Mouse (Mus musculus) adrenal gland, postnatal 36 days (tissue): ENCODE measurements around the gene Hmmr. TPM values are rescaled to one million over a fixed set of nuclear protein-coding genes. Genes with fewer than 3 reads are reported as not detected.
"Not testable (repeated sequence)": the region's sequence is repeated elsewhere in the genome, so short reads cannot be mapped to it uniquely, and the experiment has no call there.

Experiments used
- DNase-seq, 2 experiments: peaks; one replicate each; pipeline ENCODE4 v3.0.0; 2021; ENCODE audit warnings: mixed read lengths in 1 of 2
- long read RNA-seq, 2 experiments: library from polyadenylated mRNA; stranded (forward); transcript quantifications; one replicate each; pipeline ENCODE4 v2.0.0; 2021; ENCODE audit warnings: borderline sequencing depth in 2 of 2
- total RNA-seq, 2 experiments: library from RNA; stranded (reverse); gene quantifications; 2 replicates each; pipeline ENCODE4 v1.2.3; 2021

Gene Hmmr
- 1 to 10 TPM; 2.4 to 2.5 TPM for total RNA-seq
- long read RNA-seq, experiment 1, partial matches to known transcripts: 6 of 8 reads
- long read RNA-seq, experiment 1, other reads (novel, unspliced or antisense): 1 of 8 reads
- long read RNA-seq, experiment 2: 0 reads

- peak; percentile 89 to 90 for DNase-seq
Measured at GRCm38 (mm10) chr11:40733339-40734174, at the start of gene Hmmr, which contains the start of gene Nudcd2. Gene Hmmr, minus strand, starts transcription at chr11:40733422. Gene Nudcd2, plus strand, starts transcription at chr11:40733667.

DNA sequence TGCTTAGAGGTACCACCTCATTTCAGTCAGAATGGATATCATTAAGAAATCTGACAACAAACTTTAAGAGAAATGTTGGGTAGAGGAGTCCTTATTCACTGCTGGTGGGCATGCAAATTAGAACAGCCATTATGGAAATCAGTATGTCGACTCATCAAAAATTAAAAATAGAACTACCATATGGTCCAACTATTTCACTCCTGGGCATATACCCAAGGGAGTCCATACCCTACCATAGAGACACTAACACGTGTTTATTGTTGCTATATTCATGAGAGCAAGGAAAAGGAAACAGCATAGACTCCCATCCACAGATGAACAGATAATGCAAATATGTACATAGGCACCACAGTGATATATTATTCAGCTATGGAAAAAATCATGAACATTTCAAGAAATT, 48.6 kb upstream of the Hmmr start:
- DNase-seq: no peak

DNA sequence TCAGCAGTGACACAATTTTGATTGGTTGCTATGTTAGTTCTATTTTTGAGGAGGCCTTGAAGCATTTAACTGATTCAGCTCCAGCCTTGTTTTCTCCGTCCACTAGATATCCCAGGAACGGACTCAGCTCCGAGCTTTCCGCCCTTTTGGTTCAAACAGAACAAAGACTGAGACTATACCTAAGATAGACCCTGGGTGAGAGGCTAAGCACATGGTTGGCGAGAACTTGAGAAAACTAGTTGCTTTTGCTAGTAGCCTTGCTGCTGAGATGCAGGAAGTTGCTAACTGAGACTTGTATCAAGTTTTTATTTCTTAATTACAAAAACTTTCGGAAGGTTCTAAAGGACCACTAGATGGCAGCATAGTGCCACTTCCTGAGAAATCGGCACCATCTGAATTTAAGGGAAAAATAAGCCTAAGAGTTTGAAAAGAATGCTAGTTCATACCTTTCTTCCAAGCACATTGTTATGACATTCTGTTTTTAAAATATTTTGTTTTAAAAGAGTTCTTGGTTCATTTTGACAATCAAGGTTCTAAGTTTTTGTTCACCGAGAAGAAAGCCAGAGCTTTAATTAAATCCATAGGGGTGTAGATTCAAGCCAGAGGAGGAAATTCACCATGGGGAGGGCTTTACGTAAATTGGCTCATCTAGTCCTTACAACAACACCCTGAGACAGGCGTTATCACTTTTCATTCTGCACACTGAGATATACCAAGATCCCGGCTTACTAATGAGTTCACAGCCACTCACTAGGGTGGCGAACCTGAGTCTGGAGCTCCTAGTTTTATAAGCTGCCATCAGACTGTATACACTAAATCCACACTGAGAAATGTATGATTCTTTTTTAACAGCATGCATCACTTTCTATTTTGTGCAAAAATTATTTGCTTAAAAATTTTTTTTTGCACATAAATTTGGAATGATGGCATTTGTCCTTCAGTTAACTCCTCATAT, 42.4 kb upstream of the Hmmr start:
- DNase-seq: peak in 1 of 2 experiments; percentile 16

GRCm38 (mm10) chr11:40764690-40765089, 31.5 kb upstream of the Hmmr start:
- DNase-seq: no peak

DNA sequence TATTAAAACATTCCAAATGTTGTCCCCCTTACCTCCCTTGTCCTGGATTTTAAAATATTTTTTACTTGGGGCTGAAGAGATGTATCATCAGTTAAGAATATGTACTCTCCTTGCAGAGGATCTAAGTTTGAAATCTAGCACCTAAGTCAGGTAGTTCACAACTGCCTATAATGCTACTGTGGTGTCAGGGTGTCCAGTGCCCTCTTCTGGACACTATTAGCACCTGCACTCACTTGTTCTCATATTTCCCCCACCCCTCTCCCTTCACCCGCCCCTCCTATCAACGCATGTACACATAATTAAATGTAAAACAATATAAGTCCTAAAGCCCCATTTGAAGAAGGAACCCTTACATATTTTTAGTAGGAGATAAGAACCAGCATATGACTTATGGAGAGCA, 30.2 kb upstream of the Hmmr start:
- peak in 1 of 2 experiments; percentile 26 for DNase-seq

GRCm38 (mm10) chr11:40759896-40760295, 26.7 kb upstream of the Hmmr start:
- DNase-seq: no peak

DNA sequence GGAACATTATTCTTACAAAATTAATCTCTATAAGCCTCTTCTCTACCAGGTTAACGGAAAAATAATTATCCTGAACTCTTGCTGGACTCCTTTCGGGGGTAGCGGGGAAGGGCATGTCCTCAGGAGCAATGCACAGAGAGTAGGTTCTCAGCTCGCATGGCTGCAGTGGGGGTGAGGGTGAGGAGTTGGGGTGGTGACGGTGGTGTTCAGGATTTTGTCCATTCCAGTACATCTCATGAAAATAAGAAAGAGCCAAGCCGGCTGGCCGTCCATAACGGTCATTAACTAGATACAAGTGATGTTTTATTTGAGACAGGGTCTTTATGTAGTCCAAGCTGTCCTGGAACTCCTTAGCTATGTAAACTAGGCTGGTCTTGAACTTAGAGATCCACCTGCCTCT, 22.7 kb upstream of the Hmmr start:
- no peak for DNase-seq

DNA sequence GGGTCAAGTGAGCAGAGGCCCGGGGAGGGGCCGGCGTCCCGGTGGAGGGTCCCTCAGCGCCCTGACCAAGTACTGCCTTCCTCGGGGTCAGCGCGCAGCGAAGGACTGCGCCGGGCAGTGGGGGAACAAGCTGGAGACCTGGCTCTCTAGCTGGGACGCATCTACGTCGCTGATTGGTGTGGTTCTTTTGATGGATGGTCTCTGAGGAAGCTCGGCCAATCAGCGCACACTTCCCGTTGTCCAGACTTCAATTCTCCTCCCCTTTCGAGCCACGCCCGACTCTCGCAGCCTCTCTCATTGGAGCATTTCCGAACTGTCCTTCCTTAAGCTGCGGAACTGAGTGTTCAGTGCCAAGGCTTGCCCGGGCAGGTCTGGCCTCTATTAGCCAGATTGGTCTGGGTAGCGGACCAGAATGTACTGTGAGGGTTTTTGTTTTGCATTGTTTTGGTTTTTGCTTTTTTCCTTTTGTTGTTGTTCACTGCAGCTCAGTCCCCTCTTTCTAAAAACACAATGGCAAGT, 21.9 kb upstream of the Hmmr start, which contains the start of gene Ccng1:
TSS of gene Ccng1 (minus strand) at position 203 of the 519 bp plus-strand sequence.
- peak; percentile 93 to 96 for DNase-seq

DNA sequence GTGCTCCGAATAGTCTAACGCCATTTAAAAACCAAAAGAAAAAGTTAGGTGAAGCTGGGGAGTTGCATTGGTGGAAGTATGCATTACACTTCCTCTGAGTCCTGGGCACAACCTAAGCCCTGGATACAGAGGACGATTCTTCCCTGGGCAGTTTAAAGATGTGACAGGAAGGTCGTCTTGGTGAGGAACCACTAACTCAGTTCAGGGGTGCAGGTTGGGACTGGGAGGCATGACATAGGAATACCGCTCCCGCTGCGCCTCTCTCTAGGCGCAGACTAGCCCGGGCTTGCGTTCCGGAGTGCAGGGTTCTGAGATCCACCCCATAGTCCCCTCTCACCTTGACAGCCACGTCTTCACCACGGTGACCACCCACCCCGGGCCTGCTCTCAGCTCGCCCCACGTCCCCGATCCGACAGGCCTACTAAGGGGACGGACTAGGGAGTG, 21.5 kb upstream of the Hmmr start:
- DNase-seq: no peak

- DNase-seq: no peak
Measured at GRCm38 (mm10) chr11:40753836-40754235, 20.6 kb upstream of the Hmmr start.

- DNase-seq: no peak
Measured at GRCm38 (mm10) chr11:40747716-40748115, 14.5 kb upstream of the Hmmr start.

DNA sequence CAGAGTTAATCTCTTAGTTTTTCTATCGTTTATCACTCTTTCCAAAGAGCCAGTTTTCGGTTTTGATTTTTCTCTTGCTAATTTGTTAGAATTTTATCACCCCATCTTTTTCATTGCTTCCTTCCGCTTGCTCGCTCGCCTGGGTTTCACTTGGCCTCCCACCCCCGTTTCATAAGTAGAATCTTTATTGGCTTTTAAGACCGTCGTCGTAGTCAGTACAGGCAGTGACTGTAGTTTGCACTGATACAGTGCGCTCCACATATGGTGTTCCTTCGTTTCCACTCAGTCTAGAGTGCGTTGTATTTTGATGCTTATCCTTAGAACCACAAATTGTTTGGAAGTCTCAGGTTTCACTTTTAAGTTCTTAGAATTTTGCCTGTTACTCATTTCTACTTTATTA, 13.1 kb upstream of the Hmmr start:
- DNase-seq: no peak

GRCm38 (mm10) chr11:40744348-40744747, 11.1 kb upstream of the Hmmr start:
- DNase-seq: no peak

DNA sequence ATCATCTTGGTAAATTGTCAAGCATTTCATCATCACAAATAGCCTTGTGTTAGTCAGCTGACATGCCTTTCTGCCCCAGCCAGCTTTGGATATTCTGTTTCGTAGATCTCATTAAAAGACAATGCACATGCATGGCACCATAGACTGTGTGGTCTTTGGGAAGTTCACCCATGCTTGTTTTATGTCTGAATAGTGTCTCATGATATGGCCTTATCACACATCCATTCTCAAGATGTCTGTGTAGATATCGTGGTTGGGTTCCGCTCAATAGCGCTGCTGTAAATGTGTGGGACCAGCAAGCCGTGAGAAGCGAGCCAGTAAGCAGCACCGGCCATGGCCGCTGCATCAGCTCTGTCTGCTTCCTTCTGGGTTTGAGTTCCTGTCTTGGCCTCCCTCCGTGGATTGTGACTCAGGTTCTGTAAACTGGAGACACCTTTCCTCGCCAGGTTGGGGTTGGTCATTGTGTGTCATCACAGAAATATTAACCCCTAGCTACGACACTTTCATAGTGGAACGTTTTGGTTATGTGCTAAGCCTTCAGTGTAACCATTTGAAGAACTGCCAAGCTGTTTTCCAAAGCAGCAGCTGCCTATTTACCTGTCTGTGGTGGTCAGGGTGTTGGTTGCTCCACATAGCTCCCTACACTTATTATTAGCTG, 8.5 kb upstream of the Hmmr start:
- DNase-seq: no peak

DNA sequence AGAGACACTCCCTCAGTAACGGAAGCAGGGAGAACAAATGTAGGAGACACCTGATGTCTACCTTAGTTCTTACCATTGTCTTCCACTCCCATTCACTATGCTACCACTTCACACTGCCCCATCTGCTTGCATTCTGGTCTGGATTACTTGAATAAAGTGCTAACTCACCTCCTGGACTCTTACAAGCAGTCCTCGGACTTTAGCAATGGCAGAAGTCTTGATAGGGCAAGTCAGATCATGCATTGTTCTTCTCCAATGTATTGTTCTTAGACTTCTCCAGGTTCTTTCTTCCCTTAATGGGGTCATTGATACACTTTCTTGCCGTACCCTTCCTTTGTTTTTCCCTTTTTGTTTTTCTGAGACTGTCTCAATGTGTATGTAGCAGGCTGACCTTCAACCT, 4.1 kb upstream of the Hmmr start:
- DNase-seq: no peak

GRCm38 (mm10) chr11:40734251-40734752, 1.1 kb upstream of the Hmmr start:
- no peak for DNase-seq

DNA sequence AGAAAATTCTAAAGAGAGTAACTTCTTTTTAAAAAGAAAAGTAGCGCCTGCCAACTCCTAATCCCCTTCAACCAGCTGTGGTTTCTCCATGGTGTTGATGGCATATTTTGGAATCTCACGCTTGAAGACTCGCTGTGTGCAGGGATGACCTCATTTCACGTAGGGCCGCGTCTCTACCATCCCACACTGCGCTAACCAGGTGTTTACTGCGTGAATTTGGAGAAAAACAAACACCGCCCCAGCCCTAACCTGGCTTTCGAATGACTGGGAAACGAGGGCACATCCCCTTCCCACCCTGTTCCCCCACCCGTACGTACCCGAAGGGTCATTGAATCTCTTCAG, 254 bp downstream of the Hmmr start:
- no peak for DNase-seq

GRCm38 (mm10) chr11:40718324-40718723, 14.9 kb downstream of the Hmmr start:
- DNase-seq: no peak

DNA sequence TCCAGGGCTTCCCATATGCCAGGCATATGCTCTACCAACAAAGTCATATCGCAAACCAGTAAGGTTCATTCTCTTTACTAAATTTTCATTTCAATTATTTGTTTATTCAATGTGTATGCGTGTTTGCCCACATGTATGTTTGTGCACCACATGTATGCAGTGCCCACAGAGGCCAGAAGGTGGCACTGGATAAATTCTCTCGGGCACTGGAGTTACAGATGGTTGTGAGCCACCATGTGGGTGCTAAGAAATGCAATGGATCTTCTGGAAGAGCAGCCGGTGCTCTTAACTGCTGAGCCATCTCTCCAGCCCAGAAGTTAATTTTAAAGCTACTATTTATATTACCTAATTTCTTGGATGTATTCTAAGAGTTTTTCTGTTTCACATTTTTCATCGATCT, 17.7 kb downstream of the Hmmr start:
- DNase-seq: no peak

- DNase-seq: peak; percentile 39 to 60
Measured at GRCm38 (mm10) chr11:40713858-40714257, 19.4 kb downstream of the Hmmr start.

GRCm38 (mm10) chr11:40709899-40710298, 23.3 kb downstream of the Hmmr start:
- DNase-seq: not testable (repeated sequence)

DNA sequence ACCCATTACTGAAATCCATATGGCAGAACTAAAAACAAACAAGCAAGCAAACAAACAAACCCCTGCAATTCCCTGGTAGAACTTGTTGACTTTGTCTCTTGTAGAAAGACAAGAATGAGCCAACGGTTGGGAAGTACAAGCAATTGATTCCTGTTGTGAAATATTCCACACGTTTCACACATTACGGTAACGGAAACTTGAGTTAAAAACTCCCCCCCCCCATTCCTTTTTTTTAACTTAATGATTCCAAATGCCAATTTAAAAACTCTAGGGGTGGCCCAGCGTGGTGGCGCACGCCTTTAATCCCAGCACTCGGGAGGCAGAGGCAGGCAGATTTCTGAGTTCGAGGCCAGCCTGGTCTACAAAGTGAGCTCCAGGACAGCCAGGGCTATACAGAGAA, 38.1 kb downstream of the Hmmr start, which contains the start of gene Mat2b:
TSS of gene Mat2b (minus strand) at position 101 of the 400 bp plus-strand sequence.
- DNase-seq: no peak
